Mouse (Mus musculus) heart, adult 2 months (tissue): ENCODE measurements around the gene Tbc1d2b. TPM values are rescaled to one million over a fixed set of nuclear protein-coding genes. Genes with fewer than 3 reads are reported as not detected.

ENCODE experiments used
- DNase-seq, 2 experiments: peaks; one replicate each; pipeline ENCODE4 v3.0.0; 2021
- H3K27ac ChIP-seq: fragments of 200-600 bp; 2 replicates; pipeline ENCODE4 v1.8.1; 2022
- H3K27me3 ChIP-seq: fragments of 200-500 bp; 2 replicates; pipeline ENCODE4 v1.6.1; 2012; ENCODE audit warnings: mild to moderate bottlenecking, low read length, inconsistent platforms, mixed read lengths; ENCODE audit not compliant: control insufficient read depth, insufficient read depth
- H3K36me3 ChIP-seq: fragments of 200-500 bp; 2 replicates; pipeline ENCODE4 v1.6.1; 2012; ENCODE audit warnings: low read length, inconsistent platforms; ENCODE audit not compliant: control insufficient read depth, insufficient read depth
- H3K4me1 ChIP-seq: fragments of 200-500 bp; 2 replicates; pipeline ENCODE4 v1.6.1; 2011; ENCODE audit warnings: low read length; ENCODE audit not compliant: control insufficient read depth, insufficient read depth
- H3K4me3 ChIP-seq: fragments of 200-600 bp; 2 replicates; pipeline ENCODE4 v1.8.1; 2022
- H3K79me2 ChIP-seq: fragments of 200-500 bp; replicated peaks from 2 replicates; pipeline ENCODE4 v1.6.1; 2012; ENCODE audit warnings: mild to moderate bottlenecking, inconsistent platforms, low read length, moderate library complexity, mixed read lengths; ENCODE audit not compliant: control insufficient read depth, insufficient read depth
- H3K9ac ChIP-seq: fragments of 200-500 bp; 2 replicates; pipeline ENCODE4 v1.6.1; 2012; ENCODE audit warnings: low read depth, mild to moderate bottlenecking, control low read depth, inconsistent platforms, low read length, mixed read lengths
- CTCF ChIP-seq: fragments of 200-600 bp; IDR thresholded peaks from 2 replicates; pipeline ENCODE4 v1.8.1; 2022; ENCODE audit warnings: antibody characterized with exemption, mild to moderate bottlenecking, moderate library complexity
- EP300 ChIP-seq: fragments of 200-500 bp; IDR thresholded peaks from 2 replicates; pipeline ENCODE4 v1.6.1; 2011; ENCODE audit warnings: low read depth, low read length, control low read depth; ENCODE audit not compliant: insufficient read depth
- POLR2A ChIP-seq: fragments of 200-500 bp; IDR thresholded peaks from 2 replicates; pipeline ENCODE4 v1.6.1; 2011; ENCODE audit warnings: mild to moderate bottlenecking, low read depth, low read length, control low read depth; ENCODE audit not compliant: insufficient read depth
- WGBS: fragments of 180-500 bp; shearing (Covaris S2); methylation state at CpG from one replicate; pipeline ENCODE4 v1.1.7; 2018; 5-methylcytosine and 5-hydroxymethylcytosine counted together
- intact Hi-C: fragments of 180-260 bp; cut with DNase I; formaldehyde crosslinking; loops from one replicate; pipeline ENCODE4 v1.15.1; 2025
- polyA plus RNA-seq: library from polyadenylated mRNA; depleted of rRNA; stranded (reverse); fragments of >200 nt; gene quantifications from 2 replicates; pipeline ENCODE4 v1.2.3, GENCODE M21; 2012
- total RNA-seq, 2 experiments: library from RNA; stranded (reverse); gene quantifications; 2 replicates each; pipeline ENCODE4 v1.2.3; 2021

Gene Tbc1d2b
- total and polyA plus RNA-seq, 3 experiments: 9.6 to 10.3 (median 10.1) TPM

DNA sequence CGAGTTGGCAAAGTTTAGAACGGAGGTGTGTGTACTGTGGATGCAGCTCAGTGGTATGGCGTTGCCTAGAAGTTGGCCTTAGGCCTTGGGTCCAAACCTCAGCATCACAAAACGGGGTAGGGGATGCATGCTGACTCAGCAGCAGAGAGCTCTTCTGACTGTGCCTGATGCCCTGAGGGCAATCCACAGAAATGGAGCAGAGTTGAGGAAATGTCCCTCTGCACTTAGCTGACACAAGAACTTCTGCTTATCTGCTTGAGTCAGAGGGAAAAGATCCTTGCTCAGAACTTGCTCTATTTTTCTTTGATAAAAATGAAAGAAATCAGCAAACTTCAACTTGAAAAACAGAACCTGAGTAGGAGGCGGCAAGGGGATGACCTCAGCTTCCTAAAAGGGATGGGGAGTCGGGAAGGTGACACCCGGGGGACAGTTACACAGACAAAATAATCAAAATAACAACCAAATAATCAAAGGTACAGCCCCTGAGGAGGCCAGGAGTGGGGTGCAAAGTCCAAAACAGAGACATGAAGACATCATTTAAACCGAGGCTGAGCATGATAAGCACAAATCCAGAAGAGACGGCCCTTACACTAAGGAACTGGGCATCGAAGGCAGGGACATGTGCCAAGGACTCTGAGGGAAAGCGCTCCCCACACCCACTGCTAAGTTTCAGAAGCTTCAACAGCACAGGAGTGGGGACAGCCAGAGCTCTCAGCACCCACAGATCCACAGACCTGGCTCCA is 54.2 kb downstream of the Tbc1d2b start:
- Histone ChIP-seq H3K36me3 (peaks cover 2% of the 10 kb centered on the region; the same call in 1 of the 2 replicates), H3K27ac (no peak overlapping the region; the same call in 1 of the 2 replicates), H3K9ac (no peak overlapping the region), H3K79me2 (no peaks in the 10 kb centered on the region), H3K4me3 (no peak overlapping the region), H3K4me1 (no peaks in the 10 kb centered on the region), H3K27me3 (no peaks in the 10 kb centered on the region)
- no peak for TF ChIP-seq EP300
- TF ChIP-seq CTCF: no peak
- TF ChIP-seq POLR2A: no peak
- intact Hi-C loops: no loop called here
- DNase-seq: no peak
- 48% methylated on average over 11 of the region's 11 CpGs for WGBS

DNA sequence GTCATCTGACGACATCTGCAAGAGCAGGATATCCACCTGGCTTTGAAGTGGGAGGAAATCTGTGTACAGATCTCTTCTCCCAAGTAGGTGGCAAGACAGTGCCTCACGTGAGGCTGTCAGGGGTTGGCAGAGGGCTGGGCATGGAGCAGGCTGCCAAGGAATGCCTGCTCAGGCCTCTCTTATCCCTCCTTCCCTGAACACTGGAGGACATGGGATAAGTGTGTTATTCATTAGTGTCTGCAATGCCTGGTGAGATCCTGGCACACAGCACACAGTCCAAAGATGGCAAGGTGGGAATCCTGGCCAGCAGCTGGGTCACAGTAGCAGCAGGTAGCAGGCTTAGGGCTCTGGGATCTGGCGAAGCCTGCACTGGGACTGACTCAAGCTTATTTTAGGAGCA is 57.5 kb downstream of the Tbc1d2b start:
- H3K4me1 ChIP-seq: no peaks in the 10 kb centered on the region
- no peak overlapping the region for H3K9ac ChIP-seq
- no peak for TF ChIP-seq EP300
- no peak for TF ChIP-seq CTCF
- no peak for TF ChIP-seq POLR2A
- intact Hi-C loops: no loop called here
- peak in 1 of 2 experiments; percentile 34 for DNase-seq
- no peak overlapping the region for H3K4me3 ChIP-seq
- no peaks in the 10 kb centered on the region for H3K27me3 ChIP-seq
- 52% methylated on average over 3 of the region's 3 CpGs for WGBS
- H3K36me3 ChIP-seq: no peaks in the 10 kb centered on the region
- no peaks in the 10 kb centered on the region for H3K79me2 ChIP-seq
- no peak overlapping the region for H3K27ac ChIP-seq

DNA sequence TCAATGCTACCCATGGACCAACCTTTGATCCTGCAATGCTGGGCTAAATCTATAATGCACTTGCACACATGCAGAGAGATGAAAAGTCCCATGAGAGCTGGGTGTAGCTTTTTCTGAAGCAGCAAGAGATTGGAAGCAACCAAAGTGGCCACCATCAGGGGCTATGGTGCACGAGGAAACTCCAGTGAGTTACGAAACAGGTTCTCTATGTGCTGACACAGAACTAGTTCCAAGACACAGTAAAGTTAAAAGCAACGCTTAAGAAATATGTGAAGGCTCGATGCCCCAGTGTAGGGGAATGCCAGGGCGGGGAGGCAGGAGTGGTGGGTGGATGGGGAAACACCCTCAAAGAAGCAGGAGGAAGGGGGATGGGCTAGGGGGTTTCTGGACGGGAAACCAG is 61.9 kb downstream of the Tbc1d2b start:
- TF ChIP-seq POLR2A: no peak
- TF ChIP-seq CTCF: no peak
- no peak for TF ChIP-seq EP300
- Histone ChIP-seq H3K4me1 (no peaks in the 10 kb centered on the region), H3K27ac (no peak overlapping the region), H3K79me2 (no peaks in the 10 kb centered on the region), H3K27me3 (no peaks in the 10 kb centered on the region), H3K9ac (no peak overlapping the region), H3K4me3 (no peak overlapping the region), H3K36me3 (peaks cover 3% of the 10 kb centered on the region; the same call in 1 of the 2 replicates)
- DNase-seq: no peak
- intact Hi-C loops: loop anchor here (5.0 to 10.0 kb wide), 3 partner anchors 64 to 476 kb away; partner anchors contain the start of gene Tbc1d2b
- WGBS: 82% methylated on average over 6 of the region's 6 CpGs

DNA sequence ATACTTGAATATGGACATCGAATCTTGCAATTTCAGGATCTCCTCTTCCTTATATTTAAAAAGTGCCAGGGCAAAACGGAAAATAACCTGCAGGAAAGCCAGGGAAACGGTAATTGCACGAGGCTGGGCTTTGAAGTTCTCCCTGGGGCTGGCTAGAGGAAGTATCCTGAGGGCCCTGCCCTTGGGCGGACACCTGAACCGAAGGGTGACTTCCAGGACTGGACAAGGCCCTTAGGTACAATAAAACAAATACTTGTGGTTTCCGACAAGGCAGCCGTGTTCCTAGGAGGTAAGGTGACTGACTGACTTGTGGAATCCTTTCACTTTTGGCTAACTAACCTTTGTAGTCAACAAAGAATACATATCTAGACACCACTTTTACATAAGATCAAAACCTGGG is 62.8 kb downstream of the Tbc1d2b start:
- Histone ChIP-seq H3K27me3 (no peaks in the 10 kb centered on the region), H3K4me1 (no peaks in the 10 kb centered on the region), H3K79me2 (no peaks in the 10 kb centered on the region), H3K27ac (no peak overlapping the region), H3K4me3 (no peak overlapping the region), H3K9ac (no peak overlapping the region), H3K36me3 (peaks cover 3% of the 10 kb centered on the region; the same call in 1 of the 2 replicates)
- TF ChIP-seq CTCF (no peak), POLR2A (no peak), EP300 (no peak)
- 59% methylated on average over 8 of the region's 8 CpGs for WGBS
- intact Hi-C loops: loop anchor here (1.0 to 10.0 kb wide), 5 partner anchors 18 to 477 kb away; partner anchors contain the start of gene Tbc1d2b
- DNase-seq: no peak

DNA sequence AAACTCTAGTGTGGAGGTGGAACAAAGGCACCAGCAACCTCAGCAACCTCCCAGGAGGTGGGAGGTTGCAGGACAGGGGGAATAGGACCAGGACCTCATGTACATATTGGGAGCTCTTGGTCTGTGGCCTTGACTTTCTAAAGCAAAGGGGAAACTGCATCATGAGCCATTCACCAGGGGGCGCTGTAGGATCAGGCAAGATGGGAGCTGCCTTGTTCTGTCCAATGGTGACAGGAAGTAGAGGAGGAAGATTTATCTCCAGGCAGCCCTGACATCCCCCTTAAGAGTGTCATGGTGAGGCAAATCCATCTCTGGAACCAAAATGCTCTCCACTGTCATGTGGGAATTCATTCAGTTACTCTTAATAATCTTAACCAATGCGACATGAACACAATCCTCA is 64.1 kb downstream of the Tbc1d2b start:
- H3K36me3 ChIP-seq: peaks cover 3% of the 10 kb centered on the region; the same call in 1 of the 2 replicates

More for the DNA sequence above, 64.1 kb downstream of the Tbc1d2b start:
- Histone ChIP-seq H3K79me2 (no peaks in the 10 kb centered on the region), H3K27me3 (no peaks in the 10 kb centered on the region), H3K4me1 (no peaks in the 10 kb centered on the region), H3K27ac (no peak overlapping the region), H3K4me3 (no peak overlapping the region), H3K9ac (no peak overlapping the region)
- intact Hi-C loops: loop anchor here (1.0 to 10.0 kb wide), 5 partner anchors 66 to 478 kb away; partner anchors contain the start of gene Tbc1d2b
- WGBS: 35% methylated on average over 2 of the region's 2 CpGs
- TF ChIP-seq POLR2A: no peak
- TF ChIP-seq EP300: peak; percentile 88; the same call in 1 of the 2 replicates
- peak; percentile 93 for TF ChIP-seq CTCF
- DNase-seq: peak; percentile 80 to 89
